Mouse (Mus musculus) embryonic stem cell, embryonic (primary cell): Measurements from ENCODE around the gene Polr2b.

Experiments
- CTCF ChIA-PET, 4 experiments: fragments of 300-600 bp in 2 of 4; fragments of 350-600 bp in 2 of 4; sonication (Branson Sonifier 250); formaldehyde crosslinking; loops; one replicate each; lab custom pipeline; 2022; ENCODE audit warnings: inconsistent platforms in 2 of 4; lab: Charles Lee
- POLR2A ChIA-PET, 4 experiments: fragments of 300-600 bp in 2 of 4; fragments of 350-600 bp in 2 of 4; sonication (Branson Sonifier 250); formaldehyde crosslinking; loops; one replicate each; lab custom pipeline; 2022; ENCODE audit warnings: antibody characterized with exemption in 4 of 4, inconsistent platforms in 1 of 4; lab: Charles Lee

Polr2b gene

GRCm38 (mm10) chr5:77309924-77310772 is at the start of gene Polr2b, which contains the start of gene Noa1:
Polr2b (plus strand) TSS chr5:77310147.
Noa1 (minus strand) TSS chr5:77310084.
- POLR2A ChIA-PET: interaction anchor here (0.5 to 5.2 kb wide), 55 partner anchors 9 to 360 kb away, joined by 3 to 57 read pairs (median 5); partner anchors contain the start of genes Paics (in 2 of the 4), Rest (in 2 of the 4), Ppat (in 1 of the 4) and Srp72 (in 1 of the 4)
- CTCF ChIA-PET: interaction anchor here (0.6 to 2.6 kb wide), 11 partner anchors 9 to 525 kb away, joined by 3 to 11 read pairs (median 4); no protein-coding TSS in a partner anchor

GRCm38 (mm10) chr5:77261137-77261536 is 48.8 kb upstream of the Polr2b start:
- POLR2A ChIA-PET: interaction anchor here in 3 of 4 experiments (0.6 to 21.1 kb wide), 22 partner anchors 8 to 356 kb away, joined by 3 to 359 read pairs (median 4); partner anchors contain the start of genes Noa1 (in 2 of the 3), Polr2b (in 2 of the 3) and Aasdh (in 1 of the 3)
- CTCF ChIA-PET: interaction anchor here in 2 of 4 experiments (0.6 to 1.6 kb wide), 3 partner anchors 10 to 49 kb away, joined by 3 to 5 read pairs (median 5); partner anchors contain the start of genes Noa1 (in 1 of the 2) and Polr2b (in 1 of the 2)

GRCm38 (mm10) chr5:77262105-77262504 is 47.8 kb upstream of the Polr2b start:
- POLR2A ChIA-PET: interaction anchor here (0.6 to 21.1 kb wide), 25 partner anchors 8 to 311 kb away, joined by 3 to 359 read pairs (median 5); partner anchors contain the start of genes Polr2b (in 3 of the 4), Noa1 (in 2 of the 4), Paics (in 1 of the 4) and Ppat (in 1 of the 4)

GRCm38 (mm10) chr5:77265081-77265670 is 44.8 kb upstream of the Polr2b start, which contains the start of gene Rest:
Rest (plus strand) TSS chr5:77265491.
- POLR2A ChIA-PET: interaction anchor here (0.6 to 21.1 kb wide), 42 partner anchors 8 to 449 kb away, joined by 3 to 359 read pairs (median 4); partner anchors contain the start of genes Paics (in 2 of the 4), Ppat (in 2 of the 4), Noa1 (in 1 of the 4) and Polr2b (in 1 of the 4)
- CTCF ChIA-PET: interaction anchor here in 1 of 4 experiments (1.0 to 1.5 kb wide), 3 partner anchors 8 to 408 kb away, joined by 3 read pairs; no protein-coding TSS in a partner anchor

More at GRCm38 (mm10) chr5:77262105-77262504, 47.8 kb upstream of the Polr2b start:
- CTCF ChIA-PET: interaction anchor here in 2 of 4 experiments (0.5 to 0.9 kb wide), 3 partner anchors 11 to 33 kb away, joined by 3 to 4 read pairs (median 3); no protein-coding TSS in a partner anchor

GRCm38 (mm10) chr5:77265671-77266065 is 44.3 kb upstream of the Polr2b start:
- CTCF ChIA-PET: interaction anchor here in 1 of 4 experiments (1.0 to 1.5 kb wide), 2 partner anchors 7 to 409 kb away, joined by 3 read pairs; no protein-coding TSS in a partner anchor
- POLR2A ChIA-PET: interaction anchor here in 3 of 4 experiments (0.6 to 21.1 kb wide), 38 partner anchors 7 to 449 kb away, joined by 3 to 359 read pairs (median 4); partner anchors contain the start of genes Paics (in 2 of the 3), Ppat (in 2 of the 3), Noa1 (in 1 of the 3) and Polr2b (in 1 of the 3)

- ChIA-PET POLR2A (interaction anchor here in 2 of 4 experiments (0.7 to 21.1 kb wide), 7 partner anchors 9 to 315 kb away, joined by 3 to 359 read pairs (median 13); partner anchors contain the start of genes Paics (in 1 of the 2) and Ppat (in 1 of the 2)), CTCF (no interaction called here)
Observed at GRCm38 (mm10) chr5:77266066-77266885, 43.7 kb upstream of the Polr2b start.

- ChIA-PET POLR2A (interaction anchor here in 3 of 4 experiments (0.5 to 21.1 kb wide), 9 partner anchors 7 to 316 kb away, joined by 3 to 359 read pairs (median 11); partner anchors contain the start of genes Paics (in 1 of the 3) and Ppat (in 1 of the 3)), CTCF (interaction anchor here in 3 of 4 experiments (0.6 to 1.9 kb wide), 3 partner anchors 15 to 83 kb away, joined by 3 to 7 read pairs (median 6); no protein-coding TSS in a partner anchor)
Observed at GRCm38 (mm10) chr5:77266886-77267401, 43.0 kb upstream of the Polr2b start.

- POLR2A ChIA-PET: interaction anchor here in 3 of 4 experiments (0.6 to 21.1 kb wide), 14 partner anchors 8 to 357 kb away, joined by 3 to 359 read pairs (median 3); no protein-coding TSS in a partner anchor
Observed at GRCm38 (mm10) chr5:77267441-77267840, 42.5 kb upstream of the Polr2b start.

GRCm38 (mm10) chr5:77267957-77268624 is 41.9 kb upstream of the Polr2b start:
- POLR2A ChIA-PET: interaction anchor here in 3 of 4 experiments (0.6 to 21.1 kb wide), 17 partner anchors 8 to 357 kb away, joined by 3 to 359 read pairs (median 3); partner anchors contain the start of genes Noa1 (in 1 of the 3) and Polr2b (in 1 of the 3)
- CTCF ChIA-PET: interaction anchor here in 3 of 4 experiments (0.7 to 1.9 kb wide), 4 partner anchors 14 to 853 kb away, joined by 3 to 7 read pairs (median 6); partner anchors contain the start of gene Polr2b (in 1 of the 3)

More at GRCm38 (mm10) chr5:77267441-77267840, 42.5 kb upstream of the Polr2b start:
- CTCF ChIA-PET: interaction anchor here in 3 of 4 experiments (0.6 to 1.9 kb wide), 3 partner anchors 15 to 82 kb away, joined by 3 to 7 read pairs (median 6); no protein-coding TSS in a partner anchor

- POLR2A ChIA-PET: interaction anchor here in 2 of 4 experiments (0.6 to 21.1 kb wide), 4 partner anchors 12 to 41 kb away, joined by 3 to 359 read pairs (median 7); no protein-coding TSS in a partner anchor
- CTCF ChIA-PET: interaction anchor here in 2 of 4 experiments (0.6 to 1.0 kb wide), 3 partner anchors 10 to 81 kb away, joined by 3 to 5 read pairs (median 3); partner anchors contain the start of gene Polr2b (in 1 of the 2)
Observed at GRCm38 (mm10) chr5:77269399-77269798, 40.5 kb upstream of the Polr2b start.

GRCm38 (mm10) chr5:77273151-77273550 is 36.8 kb upstream of the Polr2b start:
- ChIA-PET POLR2A (interaction anchor here in 3 of 4 experiments (0.9 to 23.9 kb wide), 14 partner anchors 4 to 38 kb away, joined by 3 to 359 read pairs (median 5); partner anchors contain the start of gene Rest (in 2 of the 3)), CTCF (interaction anchor here in 3 of 4 experiments (0.6 to 1.4 kb wide), 5 partner anchors 8 to 79 kb away, joined by 3 read pairs; partner anchors contain the start of gene Rest (in 1 of the 3))

GRCm38 (mm10) chr5:77275950-77276349 is 34.0 kb upstream of the Polr2b start:
- ChIA-PET CTCF (interaction anchor here in 1 of 4 experiments (1.4 kb wide), 1 partner anchor 11 kb away, joined by 3 read pairs; no protein-coding TSS in a partner anchor), POLR2A (interaction anchor here in 3 of 4 experiments (0.6 to 23.9 kb wide), 8 partner anchors 6 to 325 kb away, joined by 3 to 359 read pairs (median 5); partner anchors contain the start of genes Rest (in 2 of the 3), Noa1 (in 1 of the 3), Paics (in 1 of the 3) and Polr2b (in 1 of the 3))

GRCm38 (mm10) chr5:77277204-77277603 is 32.7 kb upstream of the Polr2b start:
- POLR2A ChIA-PET: interaction anchor here in 3 of 4 experiments (0.8 to 23.9 kb wide), 12 partner anchors 5 to 40 kb away, joined by 3 to 359 read pairs (median 4); partner anchors contain the start of genes Rest (in 3 of the 3), Noa1 (in 1 of the 3) and Polr2b (in 1 of the 3)
- CTCF ChIA-PET: interaction anchor here in 2 of 4 experiments (0.6 to 1.5 kb wide), 3 partner anchors 11 to 21 kb away, joined by 3 to 4 read pairs (median 4); no protein-coding TSS in a partner anchor
